Mouse (Mus musculus) liver, embryonic 15.5 days (tissue): ENCODE measurements around the gene Ralgps1. TPM values are rescaled to one million over a fixed set of nuclear protein-coding genes. Genes with fewer than 3 reads are reported as not detected.

Experiments used
- ATAC-seq: fragments of 200-750 bp; cut with Nextera tagmentation; 2 replicates; pipeline ENCODE4 v1.8.0; 2017; ENCODE audit warnings: moderate number of reproducible peaks, mild to moderate bottlenecking, moderate library complexity; ENCODE audit not compliant: insufficient read depth
- H3K27ac ChIP-seq: fragments of 300-500 bp; sonication (generic); replicated peaks from 2 replicates; pipeline ENCODE4 v1.5.1; 2015; ENCODE audit warnings: mild to moderate bottlenecking, inconsistent platforms
- H3K27me3 ChIP-seq: fragments of 300-500 bp; sonication (generic); 2 replicates; pipeline ENCODE4 v1.6.1; 2015; ENCODE audit warnings: mild to moderate bottlenecking, inconsistent platforms
- H3K36me3 ChIP-seq: fragments of 300-500 bp; sonication (generic); replicated peaks from 2 replicates; pipeline ENCODE4 v1.6.1; 2015; ENCODE audit warnings: moderate library complexity, mild to moderate bottlenecking, inconsistent platforms
- H3K4me1 ChIP-seq: fragments of 300-500 bp; sonication (generic); replicated peaks from 2 replicates; pipeline ENCODE4 v1.6.1; 2015; ENCODE audit warnings: inconsistent platforms
- H3K4me2 ChIP-seq: fragments of 300-500 bp; sonication (generic); 2 replicates; pipeline ENCODE4 v1.6.1; 2015; ENCODE audit warnings: moderate library complexity, mild to moderate bottlenecking, inconsistent platforms
- H3K4me3 ChIP-seq: fragments of 300-500 bp; sonication (generic); replicated peaks from 2 replicates; pipeline ENCODE4 v1.5.1; 2015; ENCODE audit warnings: mild to moderate bottlenecking, inconsistent platforms
- H3K9ac ChIP-seq: fragments of 300-500 bp; sonication (generic); 2 replicates; pipeline ENCODE4 v1.6.1; 2015; ENCODE audit warnings: moderate library complexity, mild to moderate bottlenecking, inconsistent platforms
- H3K9me3 ChIP-seq: fragments of 300-500 bp; sonication (generic); replicated peaks from 2 replicates; pipeline ENCODE4 v1.6.1; 2016; ENCODE audit warnings: inconsistent platforms
- WGBS: fragments of 180-500 bp; shearing (Covaris S2); methylation state at CpG from one replicate; pipeline ENCODE4 v1.1.7; 2015; ENCODE audit warnings: mixed read lengths; ENCODE audit not compliant: insufficient replicate concordance; 5-methylcytosine and 5-hydroxymethylcytosine counted together
- polyA plus RNA-seq: library from polyadenylated mRNA; unstranded; fragments of >200 nt; fragmentation: Nextera tagmentation; extraction: Ambion mirVana; gene quantifications from 2 replicates; pipeline ENCODE4 v1.2.1, GENCODE M21; 2015

The Ralgps1 gene
- 0.90 TPM in 2 replicates for polyA plus RNA-seq

DNA sequence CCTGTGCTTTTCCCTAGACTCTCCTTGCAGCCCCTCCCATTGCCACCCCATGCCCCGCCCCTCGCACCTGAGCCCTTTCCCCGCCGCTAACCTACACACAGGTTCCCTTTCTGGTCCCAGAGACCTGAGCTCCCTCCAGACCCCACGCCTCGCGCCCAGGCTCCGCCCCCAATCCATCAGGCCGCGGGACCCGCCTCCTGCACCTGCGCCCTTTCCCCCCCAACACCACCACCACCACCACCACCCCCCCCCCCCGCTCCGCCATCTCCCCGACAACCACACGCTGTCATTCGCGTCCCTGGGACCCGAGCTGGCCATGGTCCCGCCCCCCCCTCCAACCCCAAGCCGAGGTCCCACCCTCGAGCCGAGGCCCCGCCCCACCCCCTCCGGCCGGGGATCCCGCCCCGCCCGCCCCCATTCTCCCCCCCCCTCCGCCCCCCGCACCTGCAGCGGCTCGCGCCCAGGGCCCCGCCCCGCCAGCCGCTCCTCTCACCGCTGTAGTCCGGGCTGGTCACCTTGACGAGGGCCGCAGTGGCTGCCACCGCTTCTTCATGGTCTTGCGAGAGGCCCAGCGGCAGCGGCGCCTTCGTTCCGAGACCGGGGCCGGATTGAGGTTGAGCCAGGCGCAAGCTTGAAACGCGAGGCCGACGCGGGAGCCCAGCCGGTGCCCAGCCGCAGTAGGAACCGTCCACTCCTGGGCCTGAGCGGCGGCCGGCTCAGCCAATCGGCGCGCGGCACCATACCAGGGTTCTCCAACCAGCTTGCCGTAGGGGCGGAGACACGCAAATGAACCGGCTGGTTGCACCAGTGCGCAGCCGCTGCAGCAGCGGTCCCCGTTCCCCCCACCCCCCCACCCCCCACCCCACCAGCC is at the start of gene Ralgps1:
Gene Ralgps1, minus strand, starts transcription at position 710 of the 871 bp plus-strand sequence.
- H3K9me3 ChIP-seq = no peaks in the 10 kb centered on the region
- peak within 1 kb of the TSS; percentile 88 for H3K4me2 ChIP-seq
- no peaks in the 10 kb centered on the region for H3K27me3 ChIP-seq
- H3K4me3 ChIP-seq = peak within 1 kb of the TSS; percentile 68
- H3K36me3 ChIP-seq = no peaks in the 10 kb centered on the region
- peak within 1 kb of the TSS; percentile 84 for H3K27ac ChIP-seq
- ATAC-seq = peak; percentile 94
- 1% methylated on average over 72 of the region's 74 CpGs for WGBS
- peak within 1 kb of the TSS; percentile 56 for H3K9ac ChIP-seq
- H3K4me1 ChIP-seq = peaks cover 18% of the 10 kb centered on the region

DNA sequence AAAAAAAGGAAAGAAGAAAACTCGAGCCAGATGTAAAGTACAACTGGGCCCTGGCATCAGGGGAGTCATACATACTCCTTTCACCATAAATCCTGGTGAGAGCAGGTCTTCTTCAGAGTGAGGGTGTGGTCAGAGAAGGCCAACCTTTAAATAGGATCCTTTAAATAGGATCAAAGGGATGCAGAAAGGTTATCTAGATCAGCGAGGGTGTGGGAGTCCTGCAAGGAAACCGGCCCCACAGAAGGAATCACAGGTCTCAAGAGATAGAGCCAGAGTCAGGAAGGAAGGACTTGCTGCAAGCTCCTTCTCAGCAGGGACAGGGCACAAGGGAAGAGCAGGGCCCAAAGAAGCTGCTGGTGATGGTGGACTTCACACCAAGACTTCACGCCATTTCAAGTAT is 46.2 kb upstream of the Ralgps1 start:
- 47% methylated on average over 4 of the region's 4 CpGs for WGBS
- Histone ChIP-seq H3K9ac (no peak overlapping the region), H3K27me3 (no peaks in the 10 kb centered on the region), H3K4me2 (no peak overlapping the region), H3K36me3 (0 out of 2 replicates have a peak, but pooled peaks cover 19% of the 10 kb centered on the region), H3K4me3 (no peak overlapping the region), H3K4me1 (no peaks in the 10 kb centered on the region; the same call in 1 of the 2 replicates), H3K9me3 (no peaks in the 10 kb centered on the region), H3K27ac (no peak overlapping the region)
- ATAC-seq = no peak

DNA sequence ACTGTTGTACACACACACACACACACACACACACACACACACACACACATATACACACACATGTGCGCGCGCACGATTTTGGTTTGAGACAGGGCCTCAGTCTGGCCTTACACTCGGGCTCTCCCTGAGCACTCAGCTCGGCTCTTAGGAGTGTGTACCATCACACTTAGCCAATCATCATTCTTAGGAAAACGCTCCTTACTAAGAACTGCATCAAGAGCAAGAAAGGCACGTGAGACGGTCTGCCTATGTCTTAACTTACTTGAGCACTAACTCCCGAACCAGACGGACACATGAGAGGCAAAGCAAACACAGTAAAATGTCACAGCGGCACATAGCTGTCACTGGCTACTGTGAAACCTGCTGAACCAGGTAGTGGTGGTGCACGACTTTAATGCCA is 42.7 kb upstream of the Ralgps1 start:
- ATAC-seq = no peak
- Histone ChIP-seq H3K9me3 (no peaks in the 10 kb centered on the region), H3K36me3 (peaks cover 36% of the 10 kb centered on the region), H3K9ac (no peak overlapping the region), H3K27ac (no peak overlapping the region), H3K4me1 (no peaks in the 10 kb centered on the region; the same call in 1 of the 2 replicates), H3K27me3 (no peaks in the 10 kb centered on the region), H3K4me2 (no peak overlapping the region), H3K4me3 (no peak overlapping the region)
- 80% methylated on average over 13 of the region's 13 CpGs for WGBS

DNA sequence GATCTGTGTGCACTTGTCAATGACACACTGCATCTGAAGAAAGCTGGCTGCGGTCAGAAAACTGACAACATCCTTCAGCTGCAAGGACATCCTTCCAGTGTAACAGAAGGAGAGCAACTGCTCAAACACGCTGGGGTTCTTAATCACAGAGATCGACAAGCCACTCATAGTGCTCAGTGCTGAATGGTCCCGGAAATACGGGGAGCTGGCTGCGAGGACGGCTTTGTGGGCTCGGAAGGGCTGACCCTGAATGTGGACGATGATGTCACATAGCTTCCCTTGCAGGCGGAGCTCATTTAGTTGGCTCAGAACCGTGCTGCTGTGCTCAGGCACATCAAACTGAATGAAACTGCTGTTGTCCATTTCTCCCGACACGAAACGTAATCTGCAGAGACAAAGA is 40.8 kb upstream of the Ralgps1 start:
- Histone ChIP-seq H3K9me3 (no peaks in the 10 kb centered on the region), H3K27ac (no peak overlapping the region), H3K36me3 (peaks cover 42% of the 10 kb centered on the region), H3K9ac (no peak overlapping the region), H3K4me1 (no peaks in the 10 kb centered on the region), H3K4me3 (no peak overlapping the region), H3K4me2 (no peak overlapping the region), H3K27me3 (no peaks in the 10 kb centered on the region)
- ATAC-seq = no peak
- 78% methylated on average over 14 of the region's 14 CpGs for WGBS

DNA sequence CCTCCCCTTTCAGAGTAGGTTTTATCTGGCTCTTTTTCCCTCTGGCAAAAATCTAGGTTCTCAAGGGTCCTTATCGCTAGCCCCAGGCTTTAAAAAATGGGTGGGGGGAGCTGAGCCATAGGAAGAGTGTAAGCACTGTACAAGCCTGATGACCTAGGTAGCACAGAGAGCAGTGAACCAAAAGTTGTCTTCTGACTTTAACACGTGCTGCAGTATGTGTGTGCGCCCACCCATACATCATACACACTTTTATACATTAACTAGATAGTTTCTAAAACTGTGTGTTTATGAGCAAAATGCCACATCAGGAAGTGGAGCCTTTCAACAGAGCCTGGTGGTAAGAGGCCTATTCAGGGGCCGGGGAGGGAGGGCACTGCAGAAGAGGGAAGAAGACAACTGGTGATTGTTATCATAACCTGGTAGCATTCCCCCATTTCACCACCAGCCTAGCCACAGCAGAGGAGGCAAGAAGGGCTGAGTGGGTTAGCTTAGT is 32.3 kb upstream of the Ralgps1 start:
- Histone ChIP-seq H3K4me2 (peak overlapping the region; percentile 33), H3K36me3 (peaks cover 5% of the 10 kb centered on the region; the same call in 1 of the 2 replicates), H3K27ac (peak overlapping the region; percentile 31), H3K27me3 (no peaks in the 10 kb centered on the region), H3K4me3 (no peak overlapping the region), H3K4me1 (peaks cover 45% of the 10 kb centered on the region), H3K9ac (no peak overlapping the region), H3K9me3 (no peaks in the 10 kb centered on the region)
- 15% methylated on average over 4 of the region's 4 CpGs for WGBS
- ATAC-seq = peak; percentile 43

DNA sequence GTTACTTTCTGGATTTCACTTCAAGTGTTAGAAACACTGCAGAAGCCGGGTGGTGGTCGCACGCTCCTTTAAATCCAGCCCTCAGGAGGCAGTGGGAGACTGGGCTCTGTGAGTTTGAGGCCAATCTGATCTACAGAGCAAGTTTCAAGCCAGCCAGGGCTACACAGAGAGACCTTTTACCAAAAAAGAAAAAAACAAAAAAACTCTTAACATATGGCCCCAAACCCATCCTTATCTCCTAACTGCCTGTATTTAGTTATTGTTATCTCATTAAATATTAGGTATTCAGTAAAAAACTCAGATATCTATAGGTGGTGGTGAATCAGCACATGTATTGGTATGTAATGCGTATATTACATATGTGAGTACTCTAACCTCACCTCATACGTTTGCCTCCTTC is 31.4 kb upstream of the Ralgps1 start:
- 53% methylated on average over 5 of the region's 5 CpGs for WGBS
- H3K9me3 ChIP-seq = no peaks in the 10 kb centered on the region
- no peaks in the 10 kb centered on the region for H3K27me3 ChIP-seq
- peaks cover 45% of the 10 kb centered on the region for H3K4me1 ChIP-seq
- no peak overlapping the region for H3K4me2 ChIP-seq
- H3K4me3 ChIP-seq = no peak overlapping the region
- ATAC-seq = no peak
- H3K9ac ChIP-seq = no peak overlapping the region
- H3K27ac ChIP-seq = peak overlapping the region; percentile 31; the same call in 1 of the 2 replicates
- peaks cover under 1% of the 10 kb centered on the region; the same call in 1 of the 2 replicates for H3K36me3 ChIP-seq

DNA sequence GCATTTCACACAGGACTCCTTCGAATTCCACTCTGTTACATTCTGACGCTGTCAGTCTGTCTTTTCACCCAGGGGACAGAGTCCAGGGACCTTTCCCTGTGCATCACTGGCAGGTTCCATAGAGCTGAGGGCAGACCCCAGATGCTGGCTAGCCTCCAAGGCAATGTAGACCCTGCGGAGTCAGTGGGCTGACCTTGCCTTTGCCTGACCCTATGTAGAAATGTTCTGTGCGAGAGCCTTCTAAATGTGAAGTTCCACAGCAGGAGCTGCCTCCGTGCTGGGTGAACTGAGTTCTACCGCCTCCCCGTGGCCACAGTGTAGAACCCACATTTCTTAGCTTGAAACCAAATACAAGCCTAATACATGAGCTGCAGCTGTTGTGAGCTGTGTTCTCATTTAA is 30.9 kb upstream of the Ralgps1 start:
- Histone ChIP-seq H3K9me3 (no peaks in the 10 kb centered on the region), H3K27ac (no peak overlapping the region), H3K4me1 (peaks cover 45% of the 10 kb centered on the region), H3K9ac (no peak overlapping the region), H3K4me2 (no peak overlapping the region), H3K36me3 (no peaks in the 10 kb centered on the region), H3K4me3 (no peak overlapping the region), H3K27me3 (no peaks in the 10 kb centered on the region)
- 28% methylated on average over 7 of the region's 7 CpGs for WGBS
- ATAC-seq = no peak

DNA sequence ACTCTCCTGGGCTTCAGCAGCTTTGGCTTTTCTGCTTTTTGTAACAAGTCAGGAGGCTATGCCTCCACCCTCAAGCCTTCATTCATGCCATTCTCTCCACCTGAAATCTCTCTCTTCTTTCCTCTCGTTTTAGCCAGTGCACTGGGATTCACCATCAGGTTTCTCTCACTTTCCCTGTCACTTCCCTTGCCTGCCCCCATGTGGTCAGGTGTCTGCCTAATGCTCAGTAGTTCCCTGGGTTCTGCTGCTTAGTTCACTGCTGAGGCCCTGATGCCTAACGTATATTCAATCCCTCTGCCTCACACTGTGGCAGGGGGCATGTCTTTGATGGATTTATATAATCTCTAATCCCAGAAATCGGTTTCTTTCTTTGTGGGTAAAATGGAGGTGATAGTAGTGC is 29.9 kb upstream of the Ralgps1 start:
- Histone ChIP-seq H3K27me3 (no peaks in the 10 kb centered on the region), H3K4me3 (no peak overlapping the region), H3K9ac (no peak overlapping the region), H3K36me3 (no peaks in the 10 kb centered on the region), H3K4me1 (peaks cover 40% of the 10 kb centered on the region), H3K4me2 (no peak overlapping the region), H3K9me3 (no peaks in the 10 kb centered on the region), H3K27ac (no peak overlapping the region)
- ATAC-seq = no peak
- 21% methylated on average over 3 of the region's 3 CpGs for WGBS

DNA sequence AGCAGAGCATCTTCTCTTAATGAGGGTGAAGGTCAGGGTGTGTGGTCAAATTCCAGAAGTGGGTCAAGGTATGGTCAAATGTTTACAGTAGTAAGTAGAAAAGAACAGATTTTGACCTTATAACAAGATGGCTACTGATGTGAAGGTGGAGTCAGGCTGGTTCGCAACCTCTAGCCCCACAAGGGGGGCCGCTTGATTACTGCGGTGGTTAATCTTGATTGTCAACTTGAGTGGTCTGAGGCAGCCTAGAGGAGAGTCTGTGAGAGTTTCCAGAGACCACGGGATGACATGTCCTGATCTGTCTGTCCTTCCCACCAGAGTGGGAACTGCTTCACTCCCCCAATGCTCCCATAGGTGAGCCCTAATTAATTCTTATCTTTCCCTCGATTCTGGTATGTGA is 29.3 kb upstream of the Ralgps1 start:
- Histone ChIP-seq H3K9ac (no peak overlapping the region), H3K27me3 (no peaks in the 10 kb centered on the region), H3K36me3 (no peaks in the 10 kb centered on the region), H3K9me3 (no peaks in the 10 kb centered on the region), H3K4me1 (peaks cover 37% of the 10 kb centered on the region), H3K4me3 (no peak overlapping the region), H3K27ac (no peak overlapping the region), H3K4me2 (no peak overlapping the region)
- WGBS = 55% methylated on average over 5 of the region's 5 CpGs
- ATAC-seq = no peak

DNA sequence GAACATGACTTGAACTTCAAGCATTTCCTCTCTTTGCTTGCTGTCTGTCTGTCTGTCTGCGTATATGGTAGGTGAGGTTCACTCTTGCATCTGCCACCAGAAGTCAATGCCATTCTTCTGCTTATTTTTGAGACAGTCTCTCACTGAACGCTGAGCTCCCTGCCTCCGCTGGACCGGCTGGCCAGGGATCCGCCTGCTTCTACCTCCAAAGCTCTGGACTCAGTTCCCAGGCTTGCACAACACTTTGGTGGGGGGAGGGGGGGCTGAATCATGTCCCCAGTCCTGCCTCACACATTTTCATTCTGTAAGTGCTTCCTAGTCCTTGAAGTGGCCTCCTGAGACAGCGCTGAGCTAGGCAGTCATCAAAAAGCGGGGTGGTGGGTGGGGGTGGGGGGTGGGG is 27.8 kb upstream of the Ralgps1 start:
- WGBS = 71% methylated on average over 7 of the region's 7 CpGs
- Histone ChIP-seq H3K27me3 (no peaks in the 10 kb centered on the region), H3K27ac (no peak overlapping the region), H3K4me1 (peaks cover 27% of the 10 kb centered on the region), H3K4me3 (no peak overlapping the region), H3K9ac (no peak overlapping the region), H3K36me3 (no peaks in the 10 kb centered on the region), H3K4me2 (no peak overlapping the region), H3K9me3 (no peaks in the 10 kb centered on the region)
- ATAC-seq = no peak

DNA sequence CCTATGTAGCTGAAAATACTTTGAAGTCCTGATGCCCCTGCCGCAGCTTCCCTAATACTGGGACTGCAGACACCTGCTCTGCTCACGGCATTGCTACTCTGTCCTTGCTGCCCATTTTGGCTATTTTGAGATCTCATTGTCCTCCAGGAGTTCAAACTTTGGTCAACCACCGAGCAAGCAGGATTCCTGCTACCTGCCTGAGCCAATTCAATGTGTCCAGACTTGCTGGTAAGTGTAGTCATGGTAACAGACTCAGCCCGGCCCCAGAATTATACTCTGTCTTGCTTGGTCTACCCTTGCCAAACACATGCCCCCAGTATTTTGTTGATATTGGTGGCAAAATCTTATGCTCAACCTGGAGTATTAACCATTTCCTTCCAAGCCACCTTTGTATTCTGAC is 25.8 kb upstream of the Ralgps1 start:
- no peak overlapping the region for H3K9ac ChIP-seq
- no peaks in the 10 kb centered on the region for H3K27me3 ChIP-seq
- 60% methylated on average over 4 of the region's 4 CpGs for WGBS
- H3K4me1 ChIP-seq = peaks cover 8% of the 10 kb centered on the region
- no peak overlapping the region for H3K4me2 ChIP-seq
- ATAC-seq = no peak
- H3K27ac ChIP-seq = no peak overlapping the region
- H3K4me3 ChIP-seq = no peak overlapping the region
- H3K36me3 ChIP-seq = no peaks in the 10 kb centered on the region
- no peaks in the 10 kb centered on the region for H3K9me3 ChIP-seq
